Mouse (Mus musculus) layer of hippocampus, postnatal 14 days (tissue): Measurements from ENCODE around the gene Klhl42. TPM values are rescaled to one million over a fixed set of nuclear protein-coding genes. Genes with fewer than 3 reads are reported as not detected.

Source experiments
- DNase-seq, 2 experiments: peaks; one replicate each; pipeline ENCODE4 v3.0.0; 2021 to 2022; ENCODE audit warnings: low spot score in 2 of 2, mixed read lengths in 1 of 2
- total RNA-seq, 2 experiments: library from RNA; stranded (reverse); gene quantifications; 2 replicates each; pipeline ENCODE4 v1.2.3; 2021

Gene Klhl42
- total RNA-seq, 2 experiments from 2014 or later = 21.9 to 23.8 TPM

GRCm38 (mm10) chr6:147086594-147087225 lies 4.5 kb upstream of the Klhl42 start, which contains the start of gene Mansc4:
Gene Mansc4 (minus strand): TSS chr6:147087032.
- DNase-seq = no peak

GRCm38 (mm10) chr6:147087736-147088135 lies 3.4 kb upstream of the Klhl42 start:
- no peak for DNase-seq

GRCm38 (mm10) chr6:147088517-147088916 lies 2.7 kb upstream of the Klhl42 start:
- no peak for DNase-seq

- DNase-seq = peak in 1 of 2 experiments; percentile 31
Measured at GRCm38 (mm10) chr6:147090191-147090590, 988 bp upstream of the Klhl42 start.

- DNase-seq = peak; percentile 52 to 64
Measured at GRCm38 (mm10) chr6:147092136-147092535, 957 bp downstream of the Klhl42 start.

- DNase-seq = no peak
Measured at GRCm38 (mm10) chr6:147094771-147095170, 3.6 kb downstream of the Klhl42 start.

- DNase-seq = no peak
Measured at GRCm38 (mm10) chr6:147096109-147096508, 4.9 kb downstream of the Klhl42 start.

GRCm38 (mm10) chr6:147096934-147097333 lies 5.8 kb downstream of the Klhl42 start:
- DNase-seq = no peak

- no peak for DNase-seq
Measured at GRCm38 (mm10) chr6:147097346-147097929, 6.3 kb downstream of the Klhl42 start.

- DNase-seq = no peak
Measured at GRCm38 (mm10) chr6:147099458-147100277, 8.5 kb downstream of the Klhl42 start.

GRCm38 (mm10) chr6:147102293-147102692 lies 11.1 kb downstream of the Klhl42 start:
- DNase-seq = no peak

- DNase-seq = no peak
Measured at GRCm38 (mm10) chr6:147105529-147105928, 14.3 kb downstream of the Klhl42 start.

- no peak for DNase-seq
Measured at GRCm38 (mm10) chr6:147106716-147107115, 15.5 kb downstream of the Klhl42 start.

GRCm38 (mm10) chr6:147109283-147109682 lies 18.1 kb downstream of the Klhl42 start:
- DNase-seq = no peak

- peak; percentile 78 to 86 for DNase-seq
Measured at GRCm38 (mm10) chr6:147116579-147116978, 25.4 kb downstream of the Klhl42 start.

- no peak for DNase-seq
Measured at GRCm38 (mm10) chr6:147117764-147118163, 26.6 kb downstream of the Klhl42 start.

GRCm38 (mm10) chr6:147118190-147118589 lies 27.0 kb downstream of the Klhl42 start:
- DNase-seq = no peak

- DNase-seq = no peak
Measured at GRCm38 (mm10) chr6:147121320-147121719, 30.1 kb downstream of the Klhl42 start.

GRCm38 (mm10) chr6:147127239-147127638 lies 36.1 kb downstream of the Klhl42 start:
- DNase-seq = no peak

- DNase-seq = no peak
Measured at GRCm38 (mm10) chr6:147138260-147138659, 47.1 kb downstream of the Klhl42 start.

GRCm38 (mm10) chr6:147140600-147141154 lies 49.5 kb downstream of the Klhl42 start:
- no peak for DNase-seq

GRCm38 (mm10) chr6:147144664-147145063 lies 53.5 kb downstream of the Klhl42 start:
- no peak for DNase-seq
